Mouse (Mus musculus): ENCODE data around the gene Proser2. TPM values are rescaled to one million over a fixed set of nuclear protein-coding genes. Genes with fewer than 3 reads are reported as not detected.

The Proser2 gene
- polyA plus RNA-seq, 2 experiments from 2014 or later = 0.18 to 0.26 TPM

- ATAC-seq = no peak
Observed at GRCm38 (mm10) chr2:6071598-6072440, 58.2 kb downstream of the Proser2 start.

GRCm38 (mm10) chr2:6070925-6071324, 59.1 kb downstream of the Proser2 start:
- ATAC-seq = no peak

- no peak for ATAC-seq
Observed at GRCm38 (mm10) chr2:6067341-6067740, 62.7 kb downstream of the Proser2 start.

- no peak for ATAC-seq
Observed at GRCm38 (mm10) chr2:6060071-6060804, 69.8 kb downstream of the Proser2 start.

GRCm38 (mm10) chr2:6059291-6059690, 70.7 kb downstream of the Proser2 start:
- ATAC-seq = no peak

GRCm38 (mm10) chr2:6056518-6056917, 73.5 kb downstream of the Proser2 start:
- no peak for ATAC-seq

- ATAC-seq = no peak
Observed at GRCm38 (mm10) chr2:6055466-6055865, 74.5 kb downstream of the Proser2 start.

GRCm38 (mm10) chr2:6049018-6049417, 81.0 kb downstream of the Proser2 start:
- no peak for ATAC-seq

GRCm38 (mm10) chr2:6048570-6048969, 81.4 kb downstream of the Proser2 start:
- no peak for ATAC-seq

Other genes starting within 250 kb of the Proser2 start
- gene Sec61a2, start 234.8 kb downstream of the Proser2 start, polyA plus RNA-seq (2017; shearing (Covaris generic)) = 10 to 100 TPM; 17.6 to 25.1 TPM
- gene Dhtkd1, start 187.4 kb downstream of the Proser2 start, polyA plus RNA-seq (2017; shearing (Covaris generic)) = under 1 TPM in 1 of 2 experiments, not detected in 1; 0.05 TPM
- gene Upf2, start 178.7 kb downstream of the Proser2 start, polyA plus RNA-seq (2017; shearing (Covaris generic)) = 10 to 100 TPM; 18.5 to 20.8 TPM
- gene Echdc3, start 82.8 kb upstream of the Proser2 start, polyA plus RNA-seq (2017; shearing (Covaris generic)) = not detected
- gene Usp6nl, start 192.5 kb upstream of the Proser2 start, polyA plus RNA-seq (2017; shearing (Covaris generic)) = 10 to 100 TPM in 1 of 2 experiments, 1 to 10 TPM in 1; 7.7 to 10.2 TPM

Measured in CD4-positive, CD25-positive, alpha-beta regulatory T cell, adult 4 months (primary cell).